Mouse (Mus musculus) cerebellum, postnatal 36 days (tissue): ENCODE results near the gene Slc9b1.
A peak's percentile ranks its signal among the peaks of the same experiment; 100 is the strongest.

Experiments used
- DNase-seq, 2 experiments: peaks; one replicate each; pipeline ENCODE4 v3.0.0; 2021 to 2022; ENCODE audit warnings: mixed read lengths in 2 of 2

The Slc9b1 gene

DNA sequence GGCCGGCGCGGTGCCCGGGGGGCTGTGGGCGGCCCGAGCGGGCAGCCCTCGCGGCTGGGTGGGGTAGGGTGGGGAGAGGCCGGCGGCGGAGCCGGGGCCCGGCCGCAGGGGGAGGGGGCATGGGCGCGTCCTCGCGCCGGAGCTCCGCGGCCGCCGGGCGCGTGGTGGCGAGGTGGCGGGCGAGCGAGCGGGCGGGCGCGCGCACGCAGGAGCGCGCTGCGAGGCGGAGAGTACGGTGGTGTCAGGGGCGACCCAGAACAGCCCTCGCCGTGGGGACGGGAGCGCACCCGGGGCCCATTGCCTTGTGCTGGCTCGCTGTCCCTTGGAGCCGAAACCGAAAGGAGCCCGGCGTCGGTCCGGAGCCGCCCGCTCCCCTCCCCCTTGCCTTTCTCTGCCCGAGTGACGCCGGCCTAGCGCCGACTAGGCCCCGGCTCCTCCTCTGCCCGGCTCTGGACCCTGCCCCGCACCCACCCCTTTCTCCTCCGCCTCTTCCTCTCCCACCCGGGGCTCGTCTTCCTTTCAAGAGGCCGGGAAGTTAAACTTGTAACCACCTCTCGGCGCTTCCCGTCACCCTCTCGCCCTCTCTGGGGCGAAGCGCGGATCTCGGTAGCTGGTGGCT lies 91.2 kb downstream of the Slc9b1 start:
- DNase-seq: peak; percentile 74 to 76

DNA sequence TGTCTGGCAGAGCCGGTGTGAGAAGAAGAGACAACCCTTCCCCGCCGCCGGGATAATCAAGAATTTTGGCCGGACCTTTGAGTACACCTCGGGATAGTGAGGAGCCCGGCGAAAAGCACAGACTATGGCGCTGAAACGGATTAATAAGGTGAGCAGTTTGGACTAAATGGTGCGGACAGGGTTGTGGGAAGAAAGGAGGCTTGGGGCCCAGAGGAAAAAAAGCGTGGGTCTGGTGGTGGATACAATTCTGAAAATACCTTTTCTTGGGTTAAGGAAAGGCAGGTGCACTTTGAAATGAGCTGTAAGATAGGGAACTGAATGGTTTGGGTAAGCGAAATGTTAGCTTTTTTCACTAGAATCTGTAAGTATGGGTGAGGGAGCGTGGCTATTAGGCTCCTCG lies 91.8 kb downstream of the Slc9b1 start:
- DNase-seq: no peak

DNA sequence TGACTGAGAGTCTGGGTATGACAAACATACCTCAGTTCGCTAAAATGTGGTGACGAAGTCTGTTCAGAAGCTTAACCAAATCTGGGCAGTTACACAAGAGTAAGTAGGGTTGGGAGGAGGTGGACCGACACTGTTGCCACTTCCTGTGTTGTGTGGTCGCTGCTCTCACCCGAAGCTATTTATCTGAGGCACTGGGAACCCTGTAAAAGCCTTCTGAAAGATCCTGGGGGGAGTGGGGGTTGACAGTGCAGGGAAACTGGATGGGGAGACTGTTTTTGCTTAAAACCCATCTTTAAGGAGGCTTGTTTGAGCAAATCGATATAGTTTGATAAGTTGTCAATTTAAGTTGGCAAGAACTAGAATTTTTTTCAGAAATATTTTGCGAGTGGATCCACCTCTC lies 92.4 kb downstream of the Slc9b1 start:
- DNase-seq: peak in 1 of 2 experiments; percentile 13

GRCm38 (mm10) chr3:135440621-135441020 lies 92.8 kb downstream of the Slc9b1 start:
- no peak for DNase-seq

DNA sequence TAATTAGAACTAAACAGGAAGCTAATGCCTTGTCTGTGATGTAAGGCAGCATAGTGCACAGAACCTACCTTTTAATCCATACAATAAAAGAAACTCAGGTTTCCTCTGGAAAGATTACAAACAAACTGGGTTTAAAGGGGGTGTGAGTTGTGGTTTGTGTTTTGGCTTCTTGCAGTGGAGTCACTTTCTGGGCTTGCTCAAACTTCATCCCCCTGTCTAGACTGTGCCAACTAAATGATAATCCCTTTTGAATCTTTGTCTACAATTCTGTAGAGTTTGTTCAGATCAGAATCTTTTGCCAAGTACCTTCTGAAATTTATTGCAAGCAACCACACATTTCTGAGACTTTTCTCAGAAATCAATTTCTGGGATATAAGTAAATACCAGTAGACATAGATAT lies 97.1 kb downstream of the Slc9b1 start:
- no peak for DNase-seq
